Mouse (Mus musculus) midbrain, embryonic 12.5 days (tissue): ENCODE data around the gene 1700008O03Rik. TPM values are rescaled to one million over a fixed set of nuclear protein-coding genes. Genes with fewer than 3 reads are reported as not detected.

Experiments used
- ATAC-seq: fragments of 200-750 bp; cut with Nextera tagmentation; 2 replicates; pipeline ENCODE4 v1.8.0; 2017; ENCODE audit warnings: low read depth, moderate TSS enrichment, moderate library complexity; ENCODE audit not compliant: low FRiP score
- H3K27ac ChIP-seq: fragments of 300-500 bp; sonication (generic); replicated peaks from 2 replicates; pipeline ENCODE4 v1.5.1; 2016; ENCODE audit warnings: mild to moderate bottlenecking
- H3K27me3 ChIP-seq: fragments of 300-500 bp; sonication (generic); 2 replicates; pipeline ENCODE4 v1.6.1; 2016; ENCODE audit warnings: mild to moderate bottlenecking
- H3K36me3 ChIP-seq: fragments of 300-500 bp; sonication (generic); 2 replicates; pipeline ENCODE4 v1.6.1; 2016
- H3K4me1 ChIP-seq: fragments of 300-500 bp; sonication (generic); 2 replicates; pipeline ENCODE4 v1.6.1; 2016
- H3K4me2 ChIP-seq: fragments of 300-500 bp; sonication (generic); replicated peaks from 2 replicates; pipeline ENCODE4 v1.6.1; 2016; ENCODE audit warnings: mild to moderate bottlenecking, moderate library complexity
- H3K4me3 ChIP-seq: fragments of 300-500 bp; sonication (generic); 2 replicates; pipeline ENCODE4 v1.5.1; 2016; ENCODE audit warnings: mild to moderate bottlenecking
- H3K9ac ChIP-seq: fragments of 300-500 bp; sonication (generic); replicated peaks from 2 replicates; pipeline ENCODE4 v1.6.1; 2016; ENCODE audit warnings: mild to moderate bottlenecking, moderate library complexity
- H3K9me3 ChIP-seq: fragments of 300-500 bp; sonication (generic); 2 replicates; pipeline ENCODE4 v1.6.1; 2016; ENCODE audit warnings: mild to moderate bottlenecking
- WGBS: fragments of 180-500 bp; shearing (Covaris S2); methylation state at CpG from one replicate; pipeline ENCODE4 v1.1.7; 2016; 5-methylcytosine and 5-hydroxymethylcytosine counted together
- polyA plus RNA-seq: library from polyadenylated mRNA; unstranded; fragments of >200 nt; fragmentation: Nextera tagmentation; extraction: Ambion mirVana; gene quantifications from 2 replicates; pipeline ENCODE4 v1.2.1, GENCODE M21; 2016

The 1700008O03Rik gene
- polyA plus RNA-seq = 0.74 and 1.3 TPM in 2 replicates

DNA sequence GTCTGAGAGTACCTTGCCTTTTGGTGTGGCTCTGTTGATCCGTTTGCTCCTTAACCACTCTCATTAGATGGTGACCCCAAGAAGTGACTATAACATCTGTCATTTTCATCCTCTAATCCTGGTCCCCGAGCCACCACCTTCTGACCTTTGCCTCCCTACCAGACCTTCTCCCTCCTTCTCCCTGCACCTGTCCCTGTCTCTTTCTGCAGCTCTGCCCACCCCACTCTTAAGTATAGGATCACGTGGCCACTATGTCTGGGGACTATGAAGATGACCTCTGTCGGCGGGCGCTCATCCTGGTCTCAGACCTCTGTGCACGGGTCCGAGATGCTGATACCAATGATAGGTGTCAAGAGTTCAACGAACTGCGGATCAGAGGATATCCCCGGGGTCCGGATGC lies at the start of gene 1700008O03Rik:
Gene 1700008O03Rik, minus strand, starts transcription at position 101 of the 400 bp plus-strand sequence.
- Histone ChIP-seq H3K36me3 (no peaks in the 10 kb centered on the region), H3K9me3 (no peaks in the 10 kb centered on the region), H3K4me1 (peaks cover 14% of the 10 kb centered on the region), H3K27ac (no peak within 1 kb of the TSS), H3K4me3 (peak within 1 kb of the TSS; percentile 49), H3K4me2 (peak within 1 kb of the TSS; percentile 78), H3K27me3 (peaks cover 16% of the 10 kb centered on the region), H3K9ac (peak within 1 kb of the TSS; percentile 63)
- WGBS = 84% methylated on average over 12 of the region's 12 CpGs
- no peak for ATAC-seq

DNA sequence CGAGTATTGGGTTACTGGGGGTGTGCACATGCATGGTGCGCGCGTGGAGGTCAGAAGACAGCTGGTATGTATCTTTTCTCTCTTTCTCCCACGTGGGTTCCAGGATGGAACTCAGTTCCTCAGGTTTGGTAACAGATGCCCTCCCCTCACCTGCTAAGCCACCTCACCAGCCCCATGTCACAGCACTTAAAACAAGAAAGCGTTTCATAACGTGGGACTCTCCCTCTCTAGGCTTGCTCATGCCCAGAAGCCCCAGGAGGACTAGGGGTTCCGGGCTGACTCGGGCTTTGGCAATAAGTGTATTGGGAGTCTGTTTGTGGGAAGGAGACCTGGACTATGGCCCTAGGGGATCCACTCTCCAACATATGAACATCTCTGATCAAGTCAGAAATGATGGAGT lies 48.5 kb upstream of the 1700008O03Rik start:
- H3K36me3 ChIP-seq = peaks cover 16% of the 10 kb centered on the region; the same call in 1 of the 2 replicates
- 79% methylated on average over 9 of the region's 9 CpGs for WGBS
- H3K4me2 ChIP-seq = no peak overlapping the region
- H3K9me3 ChIP-seq = no peaks in the 10 kb centered on the region
- ATAC-seq = no peak
- no peak overlapping the region for H3K4me3 ChIP-seq
- H3K27me3 ChIP-seq = no peaks in the 10 kb centered on the region
- peaks cover 38% of the 10 kb centered on the region for H3K4me1 ChIP-seq
- H3K9ac ChIP-seq = no peak overlapping the region
- no peak overlapping the region for H3K27ac ChIP-seq

DNA sequence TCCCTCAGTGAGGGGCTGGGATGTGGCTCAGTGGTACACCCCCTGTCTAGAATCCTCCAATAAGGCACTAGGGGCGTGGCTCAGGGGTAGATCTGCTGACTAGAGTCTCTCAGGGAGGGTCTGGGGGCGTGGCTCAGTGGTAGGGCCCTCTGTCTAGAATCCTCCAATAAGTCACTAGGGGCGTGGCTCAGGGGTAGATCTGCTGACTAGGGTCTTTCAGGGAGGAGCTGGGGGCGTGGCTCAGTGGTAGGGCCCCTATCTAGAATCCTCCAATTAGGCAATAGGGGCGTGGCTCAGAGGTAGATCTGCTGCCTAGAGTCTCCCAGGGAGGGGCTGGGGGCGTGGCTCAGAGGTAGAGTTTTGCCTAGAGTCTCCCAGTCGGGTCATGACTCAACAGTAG lies 47.8 kb upstream of the 1700008O03Rik start:
- H3K27me3 ChIP-seq = no peaks in the 10 kb centered on the region

DNA sequence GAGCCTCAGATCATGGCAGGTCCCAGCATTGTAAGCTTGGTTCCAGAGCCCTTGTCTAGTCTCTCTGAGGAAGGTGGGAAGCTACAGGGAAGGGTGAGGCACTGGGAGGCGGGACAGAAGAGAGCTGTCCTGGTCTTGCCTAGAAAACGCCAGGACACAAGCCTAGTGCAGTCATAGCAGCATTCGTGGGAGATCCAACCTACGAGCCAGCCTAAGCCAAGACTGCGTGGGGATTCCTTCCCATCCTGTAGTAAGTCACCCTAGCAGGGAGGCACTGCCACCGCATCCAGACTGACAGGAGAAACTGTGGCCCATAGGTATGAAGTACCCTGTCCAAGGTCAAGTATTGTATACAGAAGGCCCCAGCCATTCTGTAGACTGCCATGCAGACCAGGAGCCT lies 46.9 kb upstream of the 1700008O03Rik start:
- H3K9me3 ChIP-seq = no peaks in the 10 kb centered on the region
- H3K4me3 ChIP-seq = no peak overlapping the region
- H3K4me2 ChIP-seq = no peak overlapping the region
- no peak for ATAC-seq
- H3K27me3 ChIP-seq = 0 out of 2 replicates have a peak, but pooled peaks cover 2% of the 10 kb centered on the region
- peaks cover 47% of the 10 kb centered on the region for H3K4me1 ChIP-seq
- no peak overlapping the region for H3K27ac ChIP-seq
- WGBS = 72% methylated on average over 6 of the region's 6 CpGs
- H3K36me3 ChIP-seq = peaks cover 16% of the 10 kb centered on the region; the same call in 1 of the 2 replicates
- no peak overlapping the region for H3K9ac ChIP-seq

More for the DNA sequence above, 47.8 kb upstream of the 1700008O03Rik start:
- H3K4me3 ChIP-seq = no peak overlapping the region
- H3K36me3 ChIP-seq = peaks cover 16% of the 10 kb centered on the region; the same call in 1 of the 2 replicates
- H3K27ac ChIP-seq = no peak overlapping the region
- peak; percentile 28; the same call in 1 of the 2 replicates for ATAC-seq
- no peak overlapping the region for H3K4me2 ChIP-seq
- peaks cover 39% of the 10 kb centered on the region for H3K4me1 ChIP-seq
- WGBS = 7% methylated on average over 7 of the region's 7 CpGs
- H3K9ac ChIP-seq = no peak overlapping the region
- no peaks in the 10 kb centered on the region for H3K9me3 ChIP-seq

DNA sequence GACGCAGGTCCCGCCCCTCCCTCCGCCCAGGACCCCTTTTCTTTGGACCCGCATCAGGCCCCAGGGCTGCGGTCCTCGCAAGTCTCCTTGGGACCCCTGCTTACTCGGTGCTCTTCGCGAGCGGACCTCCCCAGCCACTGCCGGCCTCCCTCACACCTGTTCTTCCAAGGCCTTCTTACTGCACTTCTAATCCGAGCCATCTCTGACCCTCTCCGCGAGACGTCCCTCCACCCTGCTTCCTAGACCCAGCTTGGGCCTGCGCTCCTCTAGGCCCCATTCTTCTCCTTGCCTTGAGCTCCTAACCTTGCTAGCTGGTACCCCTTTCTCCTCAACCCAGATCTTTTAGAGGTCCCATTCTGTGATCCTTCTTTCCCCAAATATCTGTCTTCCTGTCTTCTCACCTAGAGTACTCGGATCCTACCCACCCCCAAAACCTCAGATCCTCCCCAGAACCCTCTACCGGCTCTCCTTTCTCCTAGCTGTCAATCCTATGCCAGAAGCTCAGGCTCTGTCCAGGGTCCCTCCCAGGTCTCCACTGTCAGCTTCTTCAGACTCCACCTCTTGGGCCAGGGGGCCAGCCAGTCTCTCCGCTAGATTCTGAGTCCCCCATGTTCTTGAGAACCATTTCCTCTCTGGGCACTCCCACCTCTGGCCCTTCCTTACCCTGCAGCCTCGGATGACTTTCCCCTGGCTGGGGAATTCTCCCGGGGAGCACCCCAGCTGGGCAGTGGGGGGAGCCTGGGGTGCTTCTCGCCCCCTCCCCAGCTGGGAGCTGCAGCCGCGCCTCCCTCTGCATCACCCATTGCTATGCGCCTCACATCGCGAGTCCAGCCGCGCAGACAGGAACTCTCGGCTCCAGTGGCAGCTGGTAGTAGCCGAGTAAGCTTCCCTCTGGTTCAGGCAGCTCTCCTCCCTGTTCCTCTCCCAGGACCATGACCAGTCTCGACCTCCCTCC lies 44.2 kb upstream of the 1700008O03Rik start:
- Histone ChIP-seq H3K27me3 (peaks cover 9% of the 10 kb centered on the region; the same call in 1 of the 2 replicates), H3K4me3 (peak overlapping the region; percentile 81), H3K9me3 (no peaks in the 10 kb centered on the region), H3K9ac (peak overlapping the region; percentile 94), H3K4me2 (peak overlapping the region; percentile 94), H3K27ac (peak overlapping the region; percentile 100), H3K36me3 (0 out of 2 replicates have a peak, but pooled peaks cover 7% of the 10 kb centered on the region), H3K4me1 (peaks cover 53% of the 10 kb centered on the region)
- WGBS = under 1% methylated on average over 25 of the region's 32 CpGs
- peak; percentile 25 for ATAC-seq

DNA sequence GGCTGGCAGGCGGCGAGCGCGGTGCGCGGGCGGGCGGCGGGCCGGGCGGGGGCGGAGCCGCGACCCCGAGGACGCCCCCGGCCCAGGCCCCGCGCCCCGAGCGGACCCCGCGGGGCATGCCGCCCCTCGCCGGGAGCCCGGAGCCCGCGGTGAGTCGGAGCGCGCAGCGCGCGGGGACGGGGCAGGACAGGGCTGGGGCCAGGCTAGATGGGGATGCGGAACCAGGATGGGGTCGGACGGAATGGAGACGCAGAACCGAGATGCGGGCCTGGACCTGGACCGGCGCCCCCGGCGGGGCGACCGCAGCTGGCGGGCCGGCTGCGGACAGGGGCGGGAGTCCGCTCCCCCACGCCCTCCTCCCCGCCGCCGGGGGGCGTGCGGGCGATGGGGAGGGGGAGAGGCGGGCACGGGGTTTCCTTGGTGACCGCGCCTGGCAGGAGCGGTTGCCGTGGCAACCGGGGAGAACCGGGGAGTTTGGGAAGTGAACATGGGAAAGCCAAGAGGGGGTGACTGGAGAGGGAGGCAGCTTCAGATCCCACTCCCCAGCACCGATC lies 43.4 kb upstream of the 1700008O03Rik start, which contains the start of gene Lrrc4b:
Gene Lrrc4b, plus strand, starts transcription at position 51 of the 554 bp plus-strand sequence.
- H3K4me1 ChIP-seq = peaks cover 53% of the 10 kb centered on the region
- peak within 1 kb of the TSS; percentile 81 for H3K4me3 ChIP-seq
- peak within 1 kb of the TSS; percentile 100 for H3K27ac ChIP-seq
- peak within 1 kb of the TSS; percentile 94 for H3K4me2 ChIP-seq
- H3K9ac ChIP-seq = peak within 1 kb of the TSS; percentile 94
- no peaks in the 10 kb centered on the region for H3K9me3 ChIP-seq
- 0% methylated on average over 44 of the region's 69 CpGs for WGBS
- peak; percentile 67 for ATAC-seq
- H3K36me3 ChIP-seq = 0 out of 2 replicates have a peak, but pooled peaks cover 3% of the 10 kb centered on the region
- peaks cover 9% of the 10 kb centered on the region; the same call in 1 of the 2 replicates for H3K27me3 ChIP-seq

DNA sequence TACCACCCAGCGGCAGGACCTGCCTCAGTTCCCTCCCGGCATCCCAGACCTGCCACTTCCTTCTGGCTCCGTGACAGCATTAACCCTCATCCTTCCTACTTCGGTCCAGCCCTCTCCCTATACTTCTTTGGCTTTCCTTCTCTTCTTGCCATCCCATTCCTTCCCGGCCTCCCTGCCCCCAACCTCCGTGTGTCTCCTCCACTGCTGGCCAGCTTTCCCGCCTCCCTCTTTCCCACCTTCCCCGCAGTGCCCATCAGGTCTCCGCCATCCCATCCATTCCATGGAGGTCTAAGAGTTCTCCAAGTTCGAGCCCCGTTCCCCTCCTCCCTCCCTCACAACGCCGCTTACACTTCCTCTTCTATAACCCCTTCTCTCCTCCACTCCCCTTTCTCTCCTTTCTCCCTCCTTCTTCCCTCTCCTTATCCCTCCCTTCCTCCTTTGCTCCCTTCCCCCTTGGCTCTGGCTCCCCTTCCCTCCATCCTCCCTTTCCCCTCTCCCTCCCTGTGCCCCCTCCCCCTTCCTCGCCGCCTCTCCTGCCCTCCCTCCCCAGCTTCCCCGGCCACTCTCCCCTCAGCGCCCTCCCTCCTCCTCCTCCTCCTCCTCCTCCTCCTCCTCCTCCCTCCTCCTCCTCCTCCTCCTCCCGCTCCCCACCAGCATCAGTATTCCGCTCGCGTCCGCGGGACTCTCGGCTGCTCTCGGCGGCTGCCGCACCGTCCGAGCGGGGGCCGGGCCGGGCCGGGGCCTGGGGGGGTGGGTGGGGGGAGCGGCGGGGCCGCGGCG lies 42.7 kb upstream of the 1700008O03Rik start:
- Histone ChIP-seq H3K4me3 (peak overlapping the region; percentile 81), H3K27ac (peak overlapping the region; percentile 100), H3K9ac (peak overlapping the region; percentile 94), H3K4me2 (peak overlapping the region; percentile 94), H3K27me3 (peaks cover 9% of the 10 kb centered on the region; the same call in 1 of the 2 replicates), H3K9me3 (no peaks in the 10 kb centered on the region), H3K36me3 (no peaks in the 10 kb centered on the region), H3K4me1 (peaks cover 48% of the 10 kb centered on the region)
- 1% methylated on average over 19 of the region's 38 CpGs for WGBS
- peak; percentile 47 for ATAC-seq

DNA sequence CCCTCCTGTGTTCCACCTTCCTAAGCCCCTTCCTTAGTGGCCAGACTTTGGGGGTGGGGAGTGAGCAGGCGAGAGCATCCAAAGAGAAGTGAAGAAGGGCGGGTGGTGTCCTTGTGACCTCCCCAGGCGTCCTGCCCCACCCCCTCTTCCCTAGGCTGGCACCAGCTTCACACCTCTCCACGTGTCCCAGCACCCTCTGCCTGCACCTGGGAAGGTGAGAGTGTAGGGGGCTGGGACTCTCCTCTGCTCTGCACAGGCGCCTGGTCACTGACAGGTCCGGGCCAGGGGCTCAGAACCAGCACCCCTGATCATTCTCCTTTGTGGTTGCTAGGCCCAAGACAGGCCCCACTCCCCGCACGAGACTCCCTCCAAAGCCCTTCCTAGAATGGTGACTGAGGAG lies 42.0 kb upstream of the 1700008O03Rik start:
- Histone ChIP-seq H3K36me3 (no peaks in the 10 kb centered on the region), H3K9ac (peak overlapping the region; percentile 52), H3K27ac (peak overlapping the region; percentile 100), H3K27me3 (peaks cover 9% of the 10 kb centered on the region; the same call in 1 of the 2 replicates), H3K9me3 (no peaks in the 10 kb centered on the region), H3K4me2 (peak overlapping the region; percentile 94), H3K4me3 (peak overlapping the region; percentile 81), H3K4me1 (peaks cover 41% of the 10 kb centered on the region)
- ATAC-seq = no peak
- WGBS = 5% methylated on average over 8 of the region's 8 CpGs

DNA sequence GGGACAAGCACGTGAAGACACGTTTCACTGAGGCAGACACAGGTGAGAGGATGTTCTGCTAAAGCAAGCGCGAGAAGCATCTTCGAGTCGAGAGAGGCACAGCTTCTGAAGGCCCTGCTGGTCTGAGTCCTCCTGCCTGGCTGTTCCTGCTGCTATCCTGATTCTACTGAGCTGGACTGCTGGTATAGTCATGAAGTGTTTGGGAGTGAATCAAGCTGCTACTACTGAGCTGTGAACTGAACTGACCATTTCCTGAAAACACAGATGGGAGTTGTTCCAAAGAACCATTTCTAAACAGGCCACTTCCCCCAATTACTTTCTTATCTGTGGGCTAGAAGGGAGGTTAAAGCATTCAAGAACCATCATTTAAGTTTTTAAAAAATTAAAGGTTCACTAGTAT lies 27.7 kb upstream of the 1700008O03Rik start:
- 0 out of 2 replicates have a peak, but pooled peaks cover 4% of the 10 kb centered on the region for H3K27me3 ChIP-seq
- no peaks in the 10 kb centered on the region for H3K9me3 ChIP-seq
- H3K4me3 ChIP-seq = no peak overlapping the region
- no peak overlapping the region for H3K9ac ChIP-seq
- H3K36me3 ChIP-seq = no peaks in the 10 kb centered on the region
- H3K4me1 ChIP-seq = no peaks in the 10 kb centered on the region
- ATAC-seq = no peak
- WGBS = 85% methylated on average over 6 of the region's 6 CpGs
- H3K27ac ChIP-seq = no peak overlapping the region
- H3K4me2 ChIP-seq = no peak overlapping the region

DNA sequence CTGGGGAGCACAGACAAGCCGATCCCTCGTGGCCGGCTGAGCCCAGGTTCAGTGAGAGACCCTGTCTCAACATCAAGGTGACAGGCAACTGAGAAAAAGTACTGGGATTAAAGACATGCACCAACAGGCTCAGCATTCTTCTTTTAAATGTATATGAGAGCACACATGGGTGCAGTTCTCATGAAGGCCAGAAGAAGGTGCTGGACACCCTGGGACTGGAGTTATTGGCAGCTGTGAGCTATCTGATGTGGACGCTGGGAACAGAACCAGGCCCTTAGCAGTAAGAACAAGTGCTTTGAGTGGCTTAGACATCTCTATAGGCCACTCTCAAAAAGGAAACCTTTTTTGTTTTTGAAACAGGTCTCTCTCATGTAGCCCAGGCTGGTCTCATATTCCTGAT lies 25.5 kb upstream of the 1700008O03Rik start:
- WGBS = 84% methylated on average over 4 of the region's 4 CpGs

DNA sequence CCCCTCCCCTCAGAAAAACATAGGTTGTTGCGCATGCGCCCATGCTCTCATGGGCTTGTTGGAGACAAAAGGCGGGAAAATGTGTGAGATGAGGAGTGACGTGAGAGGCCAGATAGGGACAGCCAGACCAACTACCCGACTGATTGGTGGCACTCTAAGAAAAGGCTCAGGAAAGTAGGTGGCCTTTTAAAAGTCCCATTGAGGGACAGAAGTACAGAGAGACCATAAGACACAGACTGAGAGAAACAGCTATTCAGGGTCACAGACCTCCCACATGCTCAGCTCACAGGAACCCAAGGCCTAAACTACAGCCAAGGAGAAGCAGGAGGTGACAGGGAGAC lies 20.4 kb upstream of the 1700008O03Rik start:
- Histone ChIP-seq H3K4me2 (no peak overlapping the region), H3K4me3 (no peak overlapping the region)

More for the DNA sequence above, 25.5 kb upstream of the 1700008O03Rik start:
- H3K4me1 ChIP-seq = peaks cover 2% of the 10 kb centered on the region; the same call in 1 of the 2 replicates
- H3K4me3 ChIP-seq = no peak overlapping the region
- peaks cover 16% of the 10 kb centered on the region for H3K27me3 ChIP-seq
- no peaks in the 10 kb centered on the region for H3K9me3 ChIP-seq
- no peak overlapping the region for H3K9ac ChIP-seq
- H3K36me3 ChIP-seq = no peaks in the 10 kb centered on the region
- no peak overlapping the region for H3K4me2 ChIP-seq
- no peak overlapping the region for H3K27ac ChIP-seq
- ATAC-seq = no peak

More for the DNA sequence above, 20.4 kb upstream of the 1700008O03Rik start:
- peak; percentile 71 for ATAC-seq
- Histone ChIP-seq H3K9ac (no peak overlapping the region), H3K4me1 (peaks cover 6% of the 10 kb centered on the region; the same call in 1 of the 2 replicates), H3K27ac (0 out of 2 replicates have a peak overlapping the region, but pooled peaks have one; percentile 25), H3K36me3 (no peaks in the 10 kb centered on the region), H3K27me3 (peaks cover 23% of the 10 kb centered on the region), H3K9me3 (no peaks in the 10 kb centered on the region)
- WGBS = 2% methylated on average over 5 of the region's 5 CpGs
